8 mouse cellular contexts compared by ENCODE assay signal in genomic region chr4:118261291-118261690, GRCm38 (mm10). TPM values are rescaled to one million over a fixed set of nuclear protein-coding genes. Genes with fewer than 3 reads are reported as not detected.
DNase-seq lines count a peak whose midpoint lies in the region; ATAC-seq lines count a peak whose summit lies in the region.

No protein-coding gene starts in this region.

- peak overlapping the region; percentile 49; the same call in 1 of the 2 replicates for H3K9ac ChIP-seq in heart, embryonic 15.5 days
- peak overlapping the region; percentile 50 for H3K9ac ChIP-seq in hindbrain, embryonic 15.5 days
- H3K9ac ChIP-seq in midbrain, embryonic 15.5 days: peak overlapping the region; percentile 41

- no peak for DNase-seq in heart, postnatal 36 days
- DNase-seq in brain, adult 2 months (ENCODE audit: low read depth, low spot score): peak; percentile 28
- DNase-seq in frontal cortex, postnatal 14 days (ENCODE audit: low spot score in 2 of 2): no peak
- no peak for DNase-seq in adrenal gland, postnatal 36 days
- no peak for DNase-seq in gastrocnemius, postnatal 4 days (ENCODE audit: low spot score in 2 of 2)

- peak overlapping the region; percentile 61 for H3K4me3 ChIP-seq in heart, embryonic 15.5 days
- H3K4me3 ChIP-seq in hindbrain, embryonic 15.5 days: peak overlapping the region; percentile 45
- H3K4me3 ChIP-seq in midbrain, embryonic 15.5 days: peak overlapping the region; percentile 47

- peak overlapping the region; percentile 95 for H3K4me2 ChIP-seq in heart, embryonic 15.5 days
- peak overlapping the region; percentile 83 for H3K4me2 ChIP-seq in hindbrain, embryonic 15.5 days
- peak overlapping the region; percentile 72 for H3K4me2 ChIP-seq in midbrain, embryonic 15.5 days

- no peaks in the 10 kb centered on the region for H3K9me3 ChIP-seq in heart, embryonic 15.5 days (replicated peaks)
- no peaks in the 10 kb centered on the region for H3K9me3 ChIP-seq in hindbrain, embryonic 15.5 days
- H3K9me3 ChIP-seq in midbrain, embryonic 15.5 days: no peaks in the 10 kb centered on the region

- WGBS in heart, embryonic 15.5 days: 35% methylated on average over 5 of the region's 5 CpGs
- WGBS in hindbrain, embryonic 15.5 days: 20% methylated on average over 5 of the region's 5 CpGs
- 17% methylated on average over 5 of the region's 5 CpGs for WGBS in midbrain, embryonic 15.5 days

- H3K36me3 ChIP-seq in heart, embryonic 15.5 days: peaks cover 11% of the 10 kb centered on the region; the same call in 1 of the 2 replicates
- H3K36me3 ChIP-seq in hindbrain, embryonic 15.5 days: no peaks in the 10 kb centered on the region
- H3K36me3 ChIP-seq in midbrain, embryonic 15.5 days (replicated peaks): no peaks in the 10 kb centered on the region

- H3K27me3 ChIP-seq in heart, embryonic 15.5 days: no peaks in the 10 kb centered on the region
- no peaks in the 10 kb centered on the region for H3K27me3 ChIP-seq in hindbrain, embryonic 15.5 days
- H3K27me3 ChIP-seq in midbrain, embryonic 15.5 days (replicated peaks): no peaks in the 10 kb centered on the region

- H3K27ac ChIP-seq in heart, embryonic 15.5 days: peak overlapping the region; percentile 36; the same call in 1 of the 2 replicates
- peak overlapping the region; percentile 81 for H3K27ac ChIP-seq in hindbrain, embryonic 15.5 days (replicated peaks)
- peak overlapping the region; percentile 72 for H3K27ac ChIP-seq in midbrain, embryonic 15.5 days

- peaks cover 73% of the 10 kb centered on the region for H3K4me1 ChIP-seq in heart, embryonic 15.5 days (replicated peaks)
- peaks cover 64% of the 10 kb centered on the region for H3K4me1 ChIP-seq in hindbrain, embryonic 15.5 days (replicated peaks)
- H3K4me1 ChIP-seq in midbrain, embryonic 15.5 days: peaks cover 54% of the 10 kb centered on the region

- intact Hi-C loops in heart, postnatal 36 days (cut with DNase I): no loop called here

- no peak for ATAC-seq in heart, embryonic 15.5 days (replicated peaks; ENCODE audit: insufficient number of reproducible peaks, insufficient read depth, low FRiP score, low read depth)
- ATAC-seq in hindbrain, embryonic 15.5 days (ENCODE audit: low FRiP score, low read depth): peak; percentile 9; the same call in 1 of the 2 replicates
- peak; percentile 37 for ATAC-seq in midbrain, embryonic 15.5 days (replicated peaks)

RNA-seq across cellular contexts. Expression of gene Ptprf, which starts 29.9 kb away (rescaled TPM):
- polyA plus RNA-seq in heart, embryonic 15.5 days (2015; fragmentation: Nextera tagmentation; extraction: Ambion mirVana): 16.7 and 32.2 TPM in 2 replicates
- total RNA-seq in heart, postnatal 36 days (2021): 1 to 10 TPM; 7.5 to 9.2 TPM
- polyA plus RNA-seq in hindbrain, embryonic 15.5 days (2015; fragmentation: Nextera tagmentation; extraction: Ambion mirVana): 80.0 and 86.3 TPM in 2 replicates
- polyA plus RNA-seq in midbrain, embryonic 15.5 days (2015; fragmentation: Nextera tagmentation; extraction: Ambion mirVana): 93.9 and 94.2 TPM in 2 replicates
- 10 to 100 TPM; 47.2 to 91.8 TPM for total RNA-seq in adrenal gland, postnatal 36 days (2021)
- 10 to 100 TPM; 28.9 to 30.0 TPM for total RNA-seq in gastrocnemius, postnatal 4 days (2021)
